In the genomic region with DNA sequence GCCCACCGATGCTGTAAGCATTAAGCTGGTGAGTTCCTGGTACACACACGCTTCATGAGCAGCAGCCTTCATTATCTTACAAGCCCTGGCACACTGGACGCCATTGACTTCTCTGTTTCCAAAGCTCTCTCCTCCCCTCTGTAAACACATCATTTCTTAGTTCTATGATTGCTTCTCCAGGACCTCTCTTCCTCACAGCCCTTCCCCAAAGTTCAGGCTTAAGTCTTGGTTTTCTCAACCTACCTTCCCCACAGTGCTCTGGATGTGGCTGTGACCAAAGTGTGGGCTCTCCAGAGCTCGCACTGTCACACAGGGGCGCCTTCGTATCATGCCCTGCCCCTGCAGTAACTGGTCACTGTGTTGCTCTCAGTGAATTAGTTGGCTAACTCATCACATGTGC, we compare ENCODE assay signal across 8 mouse cellular contexts. TPM values are rescaled to one million over a fixed set of nuclear protein-coding genes. Genes with fewer than 3 reads are reported as not detected.
DNase-seq lines count a peak whose midpoint lies in the region; ATAC-seq and TF ChIP-seq lines count a peak whose summit lies in the region.

A gene (minus strand): TSS at position 101 of the 400 bp plus-strand sequence.

- H3K27me3 ChIP-seq in embryonic facial prominence, embryonic 13.5 days: no peaks in the 10 kb centered on the region
- no peaks in the 10 kb centered on the region for H3K27me3 ChIP-seq in heart, embryonic 15.5 days
- no peaks in the 10 kb centered on the region for H3K27me3 ChIP-seq in neural tube, embryonic 14.5 days (ENCODE audit: control insufficient read depth, insufficient read depth, low read length)

- ATAC-seq in embryonic facial prominence, embryonic 13.5 days (ENCODE audit: insufficient number of reproducible peaks, insufficient read depth, low FRiP score, low TSS enrichment, low read depth): no peak
- ATAC-seq in heart, embryonic 15.5 days (replicated peaks; ENCODE audit: insufficient number of reproducible peaks, insufficient read depth, low FRiP score, low read depth): no peak
- no peak for ATAC-seq in neural tube, embryonic 14.5 days (ENCODE audit: low read depth)

- H3K27ac ChIP-seq in embryonic facial prominence, embryonic 13.5 days: peak within 1 kb of the TSS; percentile 45
- H3K27ac ChIP-seq in heart, embryonic 15.5 days: no peak within 1 kb of the TSS
- H3K27ac ChIP-seq in neural tube, embryonic 14.5 days (ENCODE audit: low read depth, low read length): no peak within 1 kb of the TSS

- TF ChIP-seq POLR2A in lung, adult 2 months (IDR thresholded peaks at IDR 0.05; ENCODE audit: borderline replicate concordance, extremely low read depth, low read depth, low read length): no peak

- no peak for DNase-seq in lung, adult 2 months
- DNase-seq in lung, postnatal 14 days: no peak
- no peak for DNase-seq in left cerebral cortex, postnatal 25 days (ENCODE audit: low spot score in 2 of 2)
- DNase-seq in spleen, postnatal 14 days (ENCODE audit: low spot score in 2 of 2): no peak
- no peak for DNase-seq in thymus, postnatal 36 days

- no peaks in the 10 kb centered on the region for H3K4me1 ChIP-seq in lung, adult 2 months (ENCODE audit: control insufficient read depth, insufficient read depth, low read length)
- peaks cover 25% of the 10 kb centered on the region for H3K4me1 ChIP-seq in embryonic facial prominence, embryonic 13.5 days
- peaks cover 14% of the 10 kb centered on the region for H3K4me1 ChIP-seq in heart, embryonic 15.5 days (replicated peaks)
- no peaks in the 10 kb centered on the region; the same call in 1 of the 2 replicates for H3K4me1 ChIP-seq in neural tube, embryonic 14.5 days (ENCODE audit: control insufficient read depth, insufficient read depth, low read length)

- H3K9me3 ChIP-seq in embryonic facial prominence, embryonic 13.5 days: no peaks in the 10 kb centered on the region
- no peaks in the 10 kb centered on the region for H3K9me3 ChIP-seq in heart, embryonic 15.5 days (replicated peaks)
- H3K9me3 ChIP-seq in neural tube, embryonic 14.5 days (ENCODE audit: control insufficient read depth, low read length): no peaks in the 10 kb centered on the region

- no peak within 1 kb of the TSS for H3K9ac ChIP-seq in embryonic facial prominence, embryonic 13.5 days
- no peak within 1 kb of the TSS for H3K9ac ChIP-seq in heart, embryonic 15.5 days
- H3K9ac ChIP-seq in neural tube, embryonic 14.5 days (replicated peaks; ENCODE audit: low read depth, low read length): no peak within 1 kb of the TSS

- WGBS in lung, adult 2 months: 96% methylated on average over 6 of the region's 6 CpGs
- WGBS in embryonic facial prominence, embryonic 13.5 days: 88% methylated on average over 6 of the region's 6 CpGs
- 90% methylated on average over 6 of the region's 6 CpGs for WGBS in heart, embryonic 15.5 days
- 93% methylated on average over 6 of the region's 6 CpGs for WGBS in neural tube, embryonic 14.5 days

- H3K4me3 ChIP-seq in lung, adult 2 months (replicated peaks; ENCODE audit: extremely low read depth, low read depth, low read length): no peak within 1 kb of the TSS
- H3K4me3 ChIP-seq in embryonic facial prominence, embryonic 13.5 days: no peak within 1 kb of the TSS
- no peak within 1 kb of the TSS for H3K4me3 ChIP-seq in heart, embryonic 15.5 days
- no peak within 1 kb of the TSS for H3K4me3 ChIP-seq in neural tube, embryonic 14.5 days (ENCODE audit: low read depth, low read length)

- no peak within 1 kb of the TSS for H3K4me2 ChIP-seq in embryonic facial prominence, embryonic 13.5 days
- no peak within 1 kb of the TSS for H3K4me2 ChIP-seq in heart, embryonic 15.5 days
- no peak within 1 kb of the TSS for H3K4me2 ChIP-seq in neural tube, embryonic 14.5 days (ENCODE audit: low read depth, low read length)

- intact Hi-C loops in left cerebral cortex, postnatal 25 days (cut with DNase I): no loop called here

- TF ChIP-seq CTCF in lung, adult 2 months (IDR thresholded peaks at IDR 0.05; ENCODE audit: insufficient read depth, low read length): no peak

- H3K36me3 ChIP-seq in embryonic facial prominence, embryonic 13.5 days: no peaks in the 10 kb centered on the region
- no peaks in the 10 kb centered on the region for H3K36me3 ChIP-seq in heart, embryonic 15.5 days
- H3K36me3 ChIP-seq in neural tube, embryonic 14.5 days (ENCODE audit: control insufficient read depth, insufficient read depth, low read length): no peaks in the 10 kb centered on the region

RNA-seq across cellular contexts. Expression of the gene that starts here (rescaled TPM):
- polyA plus RNA-seq in lung, adult 2 months (2012; rRNA removed): 102 and 109 TPM in 2 replicates
- polyA plus RNA-seq in embryonic facial prominence, embryonic 13.5 days (2015; fragmentation: Nextera tagmentation; extraction: Ambion mirVana): 480 and 544 TPM in 2 replicates
- 378 and 426 TPM in 2 replicates for polyA plus RNA-seq in heart, embryonic 15.5 days (2015; fragmentation: Nextera tagmentation; extraction: Ambion mirVana)
- total RNA-seq in left cerebral cortex, postnatal 25 days (2021): 100 to 1,000 TPM; 377 to 393 TPM
- polyA plus RNA-seq in neural tube, embryonic 14.5 days (2014; fragmentation: Nextera tagmentation; extraction: Ambion mirVana): 598 and 623 TPM in 2 replicates
